Mouse (Mus musculus) megakaryocyte, embryonic 14.5 days (primary cell): ENCODE data around the gene Pak1ip1. TPM values are rescaled to one million over a fixed set of nuclear protein-coding genes. Genes with fewer than 3 reads are reported as not detected.

ENCODE experiments used
- H3K27me3 ChIP-seq: replicated peaks from 2 replicates; pipeline ENCODE3; 2012; ENCODE audit warnings: inconsistent platforms
- H3K36me3 ChIP-seq: replicated peaks from 2 replicates; pipeline ENCODE3; 2012; ENCODE audit warnings: low read length, inconsistent platforms, mixed read lengths
- H3K4me1 ChIP-seq: 2 replicates; pipeline ENCODE4 v1.6.1; 2012; ENCODE audit warnings: inconsistent platforms
- H3K4me3 ChIP-seq: replicated peaks from 2 replicates; pipeline ENCODE3; 2012; ENCODE audit warnings: moderate library complexity, mild to moderate bottlenecking, inconsistent platforms
- H3K9me3 ChIP-seq: 2 replicates; pipeline ENCODE4 v1.6.1; 2012; ENCODE audit warnings: inconsistent platforms
- FLI1 ChIP-seq: IDR thresholded peaks from 2 replicates; pipeline ENCODE4 v1.6.1; 2012; ENCODE audit warnings: low read length, inconsistent platforms, mixed read lengths
- GATA1 ChIP-seq: IDR thresholded peaks from 3 replicates; pipeline ENCODE4 v1.6.1; 2012; ENCODE audit warnings: mixed read lengths, low read length, inconsistent platforms, borderline replicate concordance
- polyA plus RNA-seq: library from polyadenylated mRNA; stranded (reverse); fragments of >175 nt; gene quantifications from 2 replicates; pipeline ENCODE4 v1.2.3, GENCODE M21; 2012; ENCODE audit warnings: low replicate concordance; ENCODE audit not compliant: insufficient read depth

Pak1ip1 gene
- polyA plus RNA-seq, 1 experiment = 12.4 TPM

DNA sequence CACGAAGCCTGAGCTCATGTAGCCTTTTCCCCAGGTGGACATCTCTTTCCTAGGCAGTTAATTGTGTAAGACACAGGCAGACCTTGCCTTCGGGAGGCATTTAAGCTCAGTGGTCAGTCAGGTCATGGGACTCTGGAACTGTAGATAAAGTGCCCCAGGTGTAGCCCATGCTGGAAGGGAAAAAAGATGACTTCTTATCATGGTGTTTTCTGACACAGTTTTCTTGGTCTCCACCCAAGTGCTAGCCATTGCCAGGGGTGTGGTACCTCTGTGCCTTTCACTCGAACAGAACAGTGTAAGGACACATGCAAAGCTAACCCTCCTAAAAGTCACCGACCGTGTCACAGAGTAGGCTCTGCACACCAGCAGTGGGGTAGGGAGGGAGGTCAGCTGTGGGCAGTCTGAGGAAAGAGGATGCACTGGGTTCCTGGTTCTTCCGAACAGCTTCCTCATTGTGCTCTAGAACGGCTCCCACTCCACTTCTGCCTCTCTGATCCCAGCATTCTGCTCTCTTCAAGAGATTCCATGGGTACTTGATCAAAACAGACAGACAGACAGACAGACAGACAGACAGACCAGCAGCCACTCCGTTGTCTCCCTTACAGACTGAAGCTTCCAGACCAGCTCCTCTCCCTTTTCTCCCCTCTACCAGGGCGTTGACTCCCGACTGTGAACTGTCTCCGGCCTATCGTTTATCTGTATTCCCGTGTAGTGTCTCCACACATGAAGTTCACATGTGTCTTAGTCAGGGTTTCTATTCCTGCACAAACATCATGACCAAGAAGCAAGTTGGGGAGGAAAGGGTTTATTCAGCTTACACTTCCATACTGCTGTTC is 18.2 kb downstream of the Pak1ip1 start:
- H3K4me1 ChIP-seq = peaks cover 67% of the 10 kb centered on the region
- peak overlapping the region; percentile 67 for H3K4me3 ChIP-seq
- no peaks in the 10 kb centered on the region for H3K9me3 ChIP-seq
- TF ChIP-seq FLI1 = no peak
- TF ChIP-seq GATA1 = no peak
- H3K36me3 ChIP-seq = peaks cover 83% of the 10 kb centered on the region
- no peaks in the 10 kb centered on the region for H3K27me3 ChIP-seq

DNA sequence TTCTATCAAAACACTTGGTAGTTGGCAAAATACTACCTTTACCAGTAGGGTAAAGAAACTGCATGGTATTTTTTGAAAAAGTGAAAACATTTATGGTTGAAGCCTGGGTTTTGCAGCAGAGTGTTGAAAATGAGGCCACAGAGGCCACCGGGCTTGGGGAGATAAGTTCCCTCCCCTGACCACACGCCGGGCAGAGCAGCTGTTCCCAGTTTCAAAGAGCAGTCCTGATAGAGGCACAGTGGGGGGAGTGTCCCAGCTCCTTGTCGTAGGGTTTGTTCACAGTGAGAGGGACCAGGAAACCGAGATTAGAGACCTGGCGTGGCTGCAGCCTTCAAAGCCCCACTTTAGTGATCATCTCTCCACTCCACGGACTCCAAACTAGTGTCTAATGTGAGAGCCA is 19.7 kb downstream of the Pak1ip1 start:
- H3K4me1 ChIP-seq = peaks cover 52% of the 10 kb centered on the region
- peak overlapping the region; percentile 69 for H3K4me3 ChIP-seq

DNA sequence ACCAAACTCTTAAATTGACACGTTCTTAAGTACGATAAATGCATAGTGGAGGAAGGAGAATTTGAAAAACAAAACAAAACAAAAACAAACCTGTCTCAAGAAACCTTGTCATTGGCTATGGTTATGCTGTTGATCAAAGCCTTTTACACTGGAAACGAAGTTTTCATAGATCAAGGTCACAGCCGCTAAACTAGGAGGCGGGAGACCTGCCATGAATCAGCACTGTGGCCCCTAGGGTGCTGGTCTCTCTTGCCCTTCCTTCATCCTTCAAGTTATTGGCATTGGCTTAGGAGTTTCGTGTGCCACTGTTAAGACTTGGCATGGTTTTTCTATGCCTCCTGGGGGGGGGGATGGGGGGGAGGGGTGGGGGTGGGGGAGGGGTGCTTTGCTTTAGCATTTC is 20.8 kb downstream of the Pak1ip1 start:
- no peaks in the 10 kb centered on the region for H3K27me3 ChIP-seq
- H3K9me3 ChIP-seq = no peaks in the 10 kb centered on the region
- peaks cover 78% of the 10 kb centered on the region for H3K36me3 ChIP-seq
- H3K4me1 ChIP-seq = peaks cover 48% of the 10 kb centered on the region
- no peak overlapping the region for H3K4me3 ChIP-seq
- TF ChIP-seq FLI1 (no peak), GATA1 (no peak)

More for the DNA sequence above, 19.7 kb downstream of the Pak1ip1 start:
- peaks cover 78% of the 10 kb centered on the region for H3K36me3 ChIP-seq
- H3K9me3 ChIP-seq = no peaks in the 10 kb centered on the region
- TF ChIP-seq FLI1 = no peak
- no peak for TF ChIP-seq GATA1
- H3K27me3 ChIP-seq = no peaks in the 10 kb centered on the region

DNA sequence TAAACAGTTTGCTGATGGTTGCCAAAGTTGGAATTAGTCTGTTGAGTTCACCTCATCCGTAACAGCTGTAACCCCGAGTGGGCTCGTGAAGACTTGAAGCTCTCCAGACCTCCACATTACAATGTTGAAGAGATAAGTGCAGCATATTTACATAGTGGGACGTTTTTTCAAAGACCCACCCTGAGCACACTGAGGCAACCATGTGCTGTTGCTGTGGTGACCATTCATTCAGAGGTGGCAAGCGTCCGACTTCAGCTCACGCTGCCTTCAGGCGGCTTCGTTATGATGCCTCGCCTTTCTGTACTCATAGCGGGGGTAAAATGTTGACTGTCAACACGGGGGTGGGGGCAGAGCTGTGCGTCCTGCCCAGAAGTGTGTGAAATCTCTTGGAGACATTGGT is 21.3 kb downstream of the Pak1ip1 start:
- TF ChIP-seq FLI1 = no peak
- TF ChIP-seq GATA1 = no peak
- H3K4me1 ChIP-seq = peaks cover 43% of the 10 kb centered on the region
- H3K36me3 ChIP-seq = peaks cover 75% of the 10 kb centered on the region
- no peak overlapping the region for H3K4me3 ChIP-seq
- no peaks in the 10 kb centered on the region for H3K9me3 ChIP-seq
- H3K27me3 ChIP-seq = no peaks in the 10 kb centered on the region

DNA sequence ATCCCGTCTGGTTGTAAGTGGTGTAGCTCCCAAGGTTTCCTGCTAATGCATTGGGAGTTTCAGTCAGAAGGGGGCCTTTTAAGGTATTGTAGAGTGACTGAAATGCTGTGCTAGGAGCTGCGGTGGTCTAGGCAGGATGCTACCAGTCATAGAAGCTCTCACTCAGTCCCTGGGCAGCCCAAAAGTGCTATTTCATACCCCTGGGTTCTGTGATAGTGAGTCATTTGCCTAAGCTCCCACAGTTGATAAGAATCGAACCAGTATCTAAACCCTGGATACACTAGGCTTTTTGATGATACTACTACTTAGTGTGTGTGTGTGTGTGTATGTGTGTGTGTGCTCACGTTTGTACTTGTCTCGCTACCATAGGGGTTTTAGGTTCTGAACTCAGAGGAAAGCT is 29.3 kb downstream of the Pak1ip1 start:
- Histone ChIP-seq H3K9me3 (peaks cover 4% of the 10 kb centered on the region), H3K27me3 (peaks cover 15% of the 10 kb centered on the region), H3K4me3 (no peak overlapping the region), H3K36me3 (no peaks in the 10 kb centered on the region), H3K4me1 (peaks cover 29% of the 10 kb centered on the region)
- no peak for TF ChIP-seq GATA1
- no peak for TF ChIP-seq FLI1

DNA sequence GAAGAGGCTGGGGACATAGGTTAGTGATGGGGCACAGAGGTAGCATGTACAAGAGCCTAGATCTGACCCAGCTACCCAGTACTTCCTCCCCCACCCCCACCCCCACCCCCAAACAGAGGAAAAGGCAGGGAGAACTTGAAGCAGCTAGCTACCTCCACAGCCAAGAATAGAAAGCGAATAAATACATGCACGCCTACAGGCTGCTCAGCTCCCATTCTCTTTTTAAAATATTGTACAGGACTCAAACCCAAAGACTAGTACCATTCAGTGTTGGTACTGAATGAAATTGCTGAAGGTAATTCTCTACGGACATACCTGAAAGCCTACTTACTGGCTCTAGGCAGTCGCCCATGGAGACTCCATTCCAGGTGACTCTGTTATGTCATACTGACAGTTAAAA is 41.7 kb downstream of the Pak1ip1 start:
- Histone ChIP-seq H3K9me3 (no peaks in the 10 kb centered on the region), H3K27me3 (peaks cover 30% of the 10 kb centered on the region), H3K4me1 (no peaks in the 10 kb centered on the region), H3K36me3 (no peaks in the 10 kb centered on the region), H3K4me3 (no peak overlapping the region)
- TF ChIP-seq GATA1 (no peak), FLI1 (no peak)

DNA sequence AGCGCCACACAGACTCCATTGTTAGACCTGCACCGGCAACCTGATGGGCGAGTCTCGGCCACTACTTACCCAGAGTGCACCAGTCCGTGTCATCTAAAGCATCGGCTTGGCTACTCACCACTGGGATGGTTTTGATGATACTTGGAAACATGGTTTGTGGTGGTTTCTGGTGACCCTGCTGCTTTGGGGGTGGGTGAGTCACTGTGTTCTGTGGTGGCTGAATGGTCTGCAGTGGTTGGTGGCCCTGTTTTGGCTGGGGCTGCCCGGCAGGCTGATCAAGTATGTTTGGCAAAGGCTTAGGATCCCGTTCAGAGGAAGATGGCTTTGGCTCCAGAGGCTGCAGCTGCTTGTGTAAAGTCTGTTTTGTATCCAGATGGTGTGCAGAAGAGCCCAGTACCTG is 45.1 kb downstream of the Pak1ip1 start:
- H3K36me3 ChIP-seq = no peaks in the 10 kb centered on the region
- TF ChIP-seq GATA1 (no peak), FLI1 (no peak)
- peaks cover 23% of the 10 kb centered on the region for H3K27me3 ChIP-seq
- no peaks in the 10 kb centered on the region for H3K4me1 ChIP-seq
- no peak overlapping the region for H3K4me3 ChIP-seq
- H3K9me3 ChIP-seq = no peaks in the 10 kb centered on the region

DNA sequence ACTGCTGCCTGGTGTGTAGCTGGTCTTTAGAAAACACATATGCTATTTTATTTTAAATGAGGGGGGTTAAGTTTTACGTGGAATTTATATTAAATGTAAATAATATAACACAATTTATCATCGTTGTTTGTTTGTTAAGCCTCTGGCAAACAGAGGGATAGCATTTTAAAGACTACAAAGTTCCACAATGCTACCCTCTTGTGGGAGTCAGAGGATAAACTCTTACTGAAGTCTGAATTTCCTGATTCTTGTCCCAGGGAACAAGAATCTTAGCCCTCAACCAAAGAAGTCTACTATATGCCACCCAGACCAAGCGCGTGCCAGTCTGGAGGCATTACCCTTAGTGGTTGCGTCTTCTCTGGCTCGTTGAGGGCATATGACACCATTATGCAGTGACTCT is 46.5 kb downstream of the Pak1ip1 start:
- TF ChIP-seq FLI1 (no peak), GATA1 (no peak)

DNA sequence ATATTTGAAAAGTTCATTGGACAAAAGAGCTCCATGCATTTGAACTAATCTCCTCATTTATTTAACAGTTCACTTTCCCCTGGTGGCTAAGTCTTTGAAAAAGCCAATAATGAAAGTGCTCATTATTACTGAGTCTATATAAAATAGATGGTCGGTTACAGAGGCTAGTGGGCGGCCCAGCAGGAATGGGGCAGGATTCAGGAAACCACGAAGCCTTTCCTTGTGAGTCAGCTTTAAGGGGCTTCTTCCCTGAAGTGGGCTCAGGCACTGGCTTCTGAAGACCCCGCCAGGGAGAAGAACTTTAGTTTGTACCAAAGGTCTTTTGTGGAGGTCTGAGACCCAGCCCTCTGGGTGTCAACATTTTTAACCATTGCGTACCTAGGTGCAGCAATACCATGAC is 51.1 kb downstream of the Pak1ip1 start:
- H3K27me3 ChIP-seq = peaks cover 5% of the 10 kb centered on the region
- TF ChIP-seq GATA1 (no peak), FLI1 (no peak)
- no peaks in the 10 kb centered on the region for H3K36me3 ChIP-seq
- H3K9me3 ChIP-seq = no peaks in the 10 kb centered on the region
- no peak overlapping the region for H3K4me3 ChIP-seq
- peaks cover 5% of the 10 kb centered on the region; the same call in 1 of the 2 replicates for H3K4me1 ChIP-seq

More for the DNA sequence above, 46.5 kb downstream of the Pak1ip1 start:
- Histone ChIP-seq H3K36me3 (no peaks in the 10 kb centered on the region), H3K27me3 (peaks cover 15% of the 10 kb centered on the region), H3K9me3 (no peaks in the 10 kb centered on the region), H3K4me3 (no peak overlapping the region), H3K4me1 (peaks cover 5% of the 10 kb centered on the region; the same call in 1 of the 2 replicates)

Other genes starting within 250 kb of the Pak1ip1 start
- 0.41 and 0.82 TPM in 2 replicates for gene Gcnt2, start 141.3 kb upstream of the Pak1ip1 start, polyA plus RNA-seq
- 53.2 and 191 TPM in 2 replicates for gene Tmem14c, start 15.3 kb downstream of the Pak1ip1 start, polyA plus RNA-seq
- gene Mak, start 78.7 kb downstream of the Pak1ip1 start, polyA plus RNA-seq = not detected in 2 replicates
- not detected in 2 replicates for gene Gcm2, start 110.0 kb downstream of the Pak1ip1 start, polyA plus RNA-seq
- not detected in 2 replicates for gene Sycp2l, start 113.3 kb downstream of the Pak1ip1 start, polyA plus RNA-seq
- not detected in 2 replicates for gene Elovl2, start 219.4 kb downstream of the Pak1ip1 start, polyA plus RNA-seq
- 0.67 and 4.8 TPM in 2 replicates for gene Smim13, start 248.8 kb downstream of the Pak1ip1 start, polyA plus RNA-seq